Mouse (Mus musculus) intestine, embryonic 14.5 days (tissue): ENCODE results near the gene Mrps35. TPM values are rescaled to one million over a fixed set of nuclear protein-coding genes. Genes with fewer than 3 reads are reported as not detected.

Experiments
- ATAC-seq: fragments of 200-750 bp; cut with Nextera tagmentation; replicated peaks from 2 replicates; pipeline ENCODE4 v1.8.0; 2017; ENCODE audit warnings: low read depth, moderate number of reproducible peaks, moderate TSS enrichment, moderate library complexity; ENCODE audit not compliant: low FRiP score, low TSS enrichment
- DNase-seq: peaks from one replicate; pipeline ENCODE4 v3.0.0-alpha.2; 2018; ENCODE audit warnings: low spot score
- H3K27ac ChIP-seq: fragments of 300-500 bp; sonication (generic); 2 replicates; pipeline ENCODE4 v1.5.1; 2014; ENCODE audit warnings: low read depth, mild to moderate bottlenecking, control low read depth
- H3K27me3 ChIP-seq: fragments of 300-500 bp; sonication (generic); replicated peaks from 2 replicates; pipeline ENCODE4 v1.6.1; 2014; ENCODE audit warnings: low read length, control low read depth; ENCODE audit not compliant: control insufficient read depth, insufficient read depth
- H3K36me3 ChIP-seq: fragments of 300-500 bp; sonication (generic); 2 replicates; pipeline ENCODE4 v1.6.1; 2014; ENCODE audit warnings: low read length, control low read depth; ENCODE audit not compliant: control insufficient read depth, insufficient read depth
- H3K4me1 ChIP-seq: fragments of 300-500 bp; sonication (generic); replicated peaks from 2 replicates; pipeline ENCODE4 v1.6.1; 2014; ENCODE audit warnings: low read length, control low read depth, mixed read lengths; ENCODE audit not compliant: control insufficient read depth, insufficient read depth
- H3K4me2 ChIP-seq: fragments of 300-500 bp; sonication (generic); 2 replicates; pipeline ENCODE4 v1.6.1; 2014; ENCODE audit warnings: low read length
- H3K4me3 ChIP-seq: fragments of 300-500 bp; sonication (generic); 2 replicates; pipeline ENCODE4 v1.5.1; 2014; ENCODE audit warnings: low read depth, low read length, control low read depth, mixed read lengths
- H3K9ac ChIP-seq: fragments of 300-500 bp; sonication (generic); 2 replicates; pipeline ENCODE4 v1.6.1; 2014; ENCODE audit warnings: mild to moderate bottlenecking, low read length
- H3K9me3 ChIP-seq: fragments of 300-500 bp; sonication (generic); 2 replicates; pipeline ENCODE4 v1.6.1; 2016; ENCODE audit warnings: low read length, control low read depth; ENCODE audit not compliant: control insufficient read depth
- WGBS: fragments of 180-500 bp; shearing (Covaris S2); extraction: QIAGEN DNeasy Blood & Tissue Kit; methylation state at CpG from one replicate; pipeline ENCODE4 v1.1.7; 2014; 5-methylcytosine and 5-hydroxymethylcytosine counted together
- polyA plus RNA-seq: library from polyadenylated mRNA; unstranded; fragments of >200 nt; fragmentation: Nextera tagmentation; extraction: Ambion mirVana; gene quantifications from 2 replicates; pipeline ENCODE4 v1.2.1, GENCODE M21; 2014

The Mrps35 gene
- polyA plus RNA-seq: 149 TPM in 2 replicates

- 4% methylated on average over 64 of the region's 66 CpGs for WGBS
- H3K36me3 ChIP-seq: peaks cover 18% of the 10 kb centered on the region
Measured at GRCm38 (mm10) chr6:147042291-147043290, at the start of gene Mrps35. TSS of gene Mrps35 (plus strand) at chr6:147042764.

GRCm38 (mm10) chr6:146994236-146994635 lies 48.3 kb upstream of the Mrps35 start:
- peak; percentile 69 for DNase-seq
- Histone ChIP-seq H3K36me3 (peaks cover 29% of the 10 kb centered on the region; the same call in 1 of the 2 replicates), H3K4me3 (no peak overlapping the region), H3K9me3 (no peaks in the 10 kb centered on the region), H3K4me1 (no peaks in the 10 kb centered on the region), H3K9ac (no peak overlapping the region), H3K27ac (no peak overlapping the region), H3K27me3 (no peaks in the 10 kb centered on the region), H3K4me2 (no peak overlapping the region)
- 45% methylated on average over 5 of the region's 5 CpGs for WGBS
- ATAC-seq: no peak

More at GRCm38 (mm10) chr6:147042291-147043290, at the start of gene Mrps35:
- Histone ChIP-seq H3K27me3 (no peaks in the 10 kb centered on the region), H3K4me1 (peaks cover 12% of the 10 kb centered on the region), H3K27ac (peak within 1 kb of the TSS; percentile 87), H3K9me3 (no peaks in the 10 kb centered on the region), H3K4me3 (peak within 1 kb of the TSS; percentile 89), H3K4me2 (peak within 1 kb of the TSS; percentile 84), H3K9ac (peak within 1 kb of the TSS; percentile 93)
- DNase-seq (peak; percentile 94), ATAC-seq (peak; percentile 99)

GRCm38 (mm10) chr6:146995391-146995790 lies 47.2 kb upstream of the Mrps35 start:
- no peaks in the 10 kb centered on the region for H3K4me1 ChIP-seq
- H3K4me3 ChIP-seq: no peak overlapping the region
- H3K27me3 ChIP-seq: no peaks in the 10 kb centered on the region
- WGBS: 91% methylated on average over 2 of the region's 2 CpGs
- no peak overlapping the region for H3K27ac ChIP-seq
- peaks cover 35% of the 10 kb centered on the region for H3K36me3 ChIP-seq
- no peaks in the 10 kb centered on the region for H3K9me3 ChIP-seq
- DNase-seq (no peak), ATAC-seq (no peak)
- no peak overlapping the region for H3K9ac ChIP-seq
- no peak overlapping the region for H3K4me2 ChIP-seq

GRCm38 (mm10) chr6:146995878-146996277 lies 46.7 kb upstream of the Mrps35 start:
- DNase-seq (no peak), ATAC-seq (no peak)
- WGBS: 90% methylated on average over 6 of the region's 6 CpGs

GRCm38 (mm10) chr6:146997006-146997405 lies 45.6 kb upstream of the Mrps35 start:
- no peak overlapping the region for H3K27ac ChIP-seq
- DNase-seq: no peak
- no peaks in the 10 kb centered on the region for H3K9me3 ChIP-seq
- peaks cover 47% of the 10 kb centered on the region for H3K36me3 ChIP-seq
- H3K9ac ChIP-seq: no peak overlapping the region
- no peak overlapping the region for H3K4me2 ChIP-seq
- no peak for ATAC-seq
- H3K27me3 ChIP-seq: no peaks in the 10 kb centered on the region
- no peak overlapping the region for H3K4me3 ChIP-seq
- WGBS: 61% methylated on average over 6 of the region's 6 CpGs
- no peaks in the 10 kb centered on the region for H3K4me1 ChIP-seq

More at GRCm38 (mm10) chr6:146995878-146996277, 46.7 kb upstream of the Mrps35 start:
- Histone ChIP-seq H3K27me3 (no peaks in the 10 kb centered on the region), H3K4me3 (no peak overlapping the region), H3K9me3 (no peaks in the 10 kb centered on the region), H3K4me1 (no peaks in the 10 kb centered on the region), H3K36me3 (peaks cover 36% of the 10 kb centered on the region), H3K27ac (no peak overlapping the region), H3K4me2 (no peak overlapping the region), H3K9ac (no peak overlapping the region)

- Histone ChIP-seq H3K9ac (no peak overlapping the region), H3K4me2 (no peak overlapping the region), H3K27me3 (no peaks in the 10 kb centered on the region), H3K4me3 (no peak overlapping the region), H3K9me3 (no peaks in the 10 kb centered on the region), H3K27ac (no peak overlapping the region), H3K4me1 (no peaks in the 10 kb centered on the region), H3K36me3 (peaks cover 56% of the 10 kb centered on the region)
- WGBS: 92% methylated on average over 4 of the region's 4 CpGs
- DNase-seq (no peak), ATAC-seq (no peak)
Measured at GRCm38 (mm10) chr6:146998710-146999109, 43.9 kb upstream of the Mrps35 start.

GRCm38 (mm10) chr6:146999302-146999701 lies 43.3 kb upstream of the Mrps35 start:
- no peak for ATAC-seq
- Histone ChIP-seq H3K4me1 (no peaks in the 10 kb centered on the region), H3K27ac (no peak overlapping the region), H3K4me2 (no peak overlapping the region), H3K36me3 (peaks cover 56% of the 10 kb centered on the region), H3K4me3 (no peak overlapping the region), H3K9me3 (no peaks in the 10 kb centered on the region), H3K9ac (no peak overlapping the region), H3K27me3 (no peaks in the 10 kb centered on the region)
- 84% methylated on average over 9 of the region's 9 CpGs for WGBS
- no peak for DNase-seq

- Histone ChIP-seq H3K4me3 (no peak overlapping the region), H3K36me3 (peaks cover 56% of the 10 kb centered on the region), H3K27me3 (no peaks in the 10 kb centered on the region), H3K4me1 (no peaks in the 10 kb centered on the region), H3K9me3 (no peaks in the 10 kb centered on the region), H3K27ac (no peak overlapping the region), H3K9ac (no peak overlapping the region), H3K4me2 (no peak overlapping the region)
- DNase-seq (no peak), ATAC-seq (no peak)
- WGBS: 53% methylated on average over 2 of the region's 2 CpGs
Measured at GRCm38 (mm10) chr6:146999755-147000154, 42.8 kb upstream of the Mrps35 start.
